Mouse (Mus musculus): Measurements from ENCODE around the gene Ccdc121. TPM values are rescaled to one million over a fixed set of nuclear protein-coding genes. Genes with fewer than 3 reads are reported as not detected.
A peak's percentile ranks its signal among the peaks of the same experiment; 100 is the strongest.

Gene Ccdc121
- not detected in 2 replicates for polyA plus RNA-seq (2016; fragmentation: Nextera tagmentation; extraction: Ambion mirVana)

DNA sequence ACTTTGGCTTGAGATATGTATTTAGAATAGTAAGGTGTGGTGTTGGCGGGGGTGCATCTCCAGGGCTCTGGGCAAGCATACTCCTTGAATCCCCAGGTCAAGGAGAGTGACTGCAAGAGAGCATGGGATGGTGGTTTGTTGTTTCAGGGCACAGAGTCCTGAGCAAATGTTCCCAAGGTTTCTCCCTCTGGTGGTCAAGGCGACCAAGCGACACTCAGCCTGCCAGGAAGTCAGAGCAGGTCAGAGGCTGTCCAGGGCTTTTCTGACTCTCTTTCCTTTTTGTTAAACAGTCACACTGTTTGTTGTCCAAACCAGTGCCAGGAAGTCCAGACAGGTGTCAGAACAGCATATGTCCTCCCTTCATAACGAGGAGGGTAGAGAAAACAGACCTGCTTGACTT is at the start of gene Ccdc121:
Gene Ccdc121 (minus strand): TSS at position 145 of the 400 bp plus-strand sequence.
- Histone ChIP-seq H3K27me3 (ENCODE audit: low read depth, poor library complexity, severe bottlenecking) (no peaks in the 10 kb centered on the region), H3K4me3 (no peak within 1 kb of the TSS), H3K36me3 (no peaks in the 10 kb centered on the region), H3K4me1 (peaks cover 6% of the 10 kb centered on the region), H3K9me3 (replicated peaks) (no peaks in the 10 kb centered on the region), H3K27ac (0 out of 2 replicates have a peak within 1 kb of the TSS, but pooled peaks have one; percentile 23)
- 50% methylated on average over 4 of the region's 4 CpGs for WGBS
- no peak for DNase-seq (ENCODE audit: low spot score)

- Histone ChIP-seq H3K9me3 (replicated peaks) (no peaks in the 10 kb centered on the region), H3K36me3 (no peaks in the 10 kb centered on the region), H3K27ac (peak overlapping the region; percentile 61), H3K27me3 (ENCODE audit: low read depth, poor library complexity, severe bottlenecking) (no peaks in the 10 kb centered on the region), H3K4me3 (no peak overlapping the region), H3K4me1 (peaks cover 47% of the 10 kb centered on the region)
- WGBS, result 78% methylated on average over 6 of the region's 6 CpGs
- DNase-seq (ENCODE audit: low spot score), result no peak
Measured at GRCm38 (mm10) chr1:181560325-181560724, 49.1 kb upstream of the Ccdc121 start.

DNA sequence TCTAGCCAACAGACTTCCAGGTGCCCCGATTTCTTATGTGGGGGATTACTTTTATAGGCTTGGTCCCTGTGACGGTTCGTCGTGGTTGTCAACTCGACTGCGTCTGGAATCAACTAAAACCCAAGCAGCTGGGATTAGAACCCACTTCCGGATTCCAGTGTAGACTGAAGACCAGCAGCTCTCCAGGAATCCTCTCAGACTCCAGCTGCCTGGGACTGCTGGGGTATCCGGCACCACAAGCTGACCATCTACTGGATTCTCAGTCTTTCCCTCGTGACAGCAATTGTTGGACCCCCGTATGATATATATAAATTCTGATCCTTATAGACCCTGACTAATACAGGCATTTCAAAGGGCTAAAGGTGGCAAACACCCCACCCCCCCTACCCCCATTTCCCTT is 48.4 kb upstream of the Ccdc121 start:
- no peak for DNase-seq (ENCODE audit: low spot score)
- no peaks in the 10 kb centered on the region for H3K36me3 ChIP-seq

DNA sequence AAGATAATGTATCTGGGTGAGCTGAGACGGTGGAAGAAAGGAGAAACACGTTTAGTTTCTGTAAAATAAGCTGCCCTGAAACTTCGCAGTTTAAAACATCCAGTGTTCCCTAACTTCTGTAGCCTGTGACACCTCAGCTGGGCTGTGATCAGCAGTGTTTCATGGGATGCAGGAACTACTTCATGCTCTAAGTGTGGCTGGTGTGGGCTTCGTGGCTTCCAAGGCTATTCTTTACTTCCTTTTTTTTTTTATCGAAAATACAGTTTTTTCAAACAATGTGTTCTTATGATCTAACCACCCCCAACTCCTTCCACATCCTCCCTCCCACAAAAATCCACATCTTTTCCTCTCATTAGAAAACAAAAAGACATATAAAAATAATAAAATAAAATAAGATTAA is 44.2 kb upstream of the Ccdc121 start:
- Histone ChIP-seq H3K27me3 (ENCODE audit: low read depth, poor library complexity, severe bottlenecking) (no peaks in the 10 kb centered on the region), H3K9me3 (replicated peaks) (no peaks in the 10 kb centered on the region), H3K4me1 (peaks cover 32% of the 10 kb centered on the region), H3K27ac (no peak overlapping the region), H3K36me3 (no peaks in the 10 kb centered on the region), H3K4me3 (no peak overlapping the region)
- 87% methylated on average over 5 of the region's 5 CpGs for WGBS
- DNase-seq (ENCODE audit: low spot score), result no peak

More for the DNA sequence above, 48.4 kb upstream of the Ccdc121 start:
- 71% methylated on average over 10 of the region's 10 CpGs for WGBS
- Histone ChIP-seq H3K27ac (peak overlapping the region; percentile 40), H3K27me3 (ENCODE audit: low read depth, poor library complexity, severe bottlenecking) (no peaks in the 10 kb centered on the region), H3K4me3 (no peak overlapping the region), H3K9me3 (replicated peaks) (no peaks in the 10 kb centered on the region), H3K4me1 (peaks cover 47% of the 10 kb centered on the region)

- no peak for DNase-seq (ENCODE audit: low spot score)
- WGBS, result 47% methylated on average over 10 of the region's 10 CpGs
- Histone ChIP-seq H3K27ac (peak overlapping the region; percentile 34; the same call in 1 of the 2 replicates), H3K4me1 (peaks cover 19% of the 10 kb centered on the region), H3K4me3 (no peak overlapping the region), H3K36me3 (no peaks in the 10 kb centered on the region), H3K27me3 (ENCODE audit: low read depth, poor library complexity, severe bottlenecking) (no peaks in the 10 kb centered on the region), H3K9me3 (replicated peaks) (no peaks in the 10 kb centered on the region)
Measured at GRCm38 (mm10) chr1:181552533-181553410, 41.5 kb upstream of the Ccdc121 start.

DNA sequence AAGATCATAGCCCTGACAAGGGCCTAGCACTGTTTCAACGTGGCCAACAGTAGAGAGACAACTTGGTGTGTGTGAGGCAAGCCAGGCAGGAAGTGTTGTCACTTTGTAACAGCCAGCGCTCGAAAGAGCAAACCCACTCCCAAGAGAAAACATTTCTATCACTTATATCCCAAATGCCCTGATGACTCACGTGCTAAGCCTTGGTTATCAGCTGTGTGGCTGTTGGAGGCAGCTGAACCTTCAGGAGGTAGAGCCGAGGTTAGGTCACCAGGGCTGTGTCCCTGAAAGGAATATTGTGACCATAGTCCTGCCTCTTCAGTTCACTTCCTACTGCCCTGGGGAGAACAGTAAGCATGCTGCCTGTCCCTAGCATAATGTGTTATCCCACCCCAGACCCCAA is 39.6 kb upstream of the Ccdc121 start:
- no peak overlapping the region for H3K27ac ChIP-seq
- H3K27me3 ChIP-seq (ENCODE audit: low read depth, poor library complexity, severe bottlenecking), result no peaks in the 10 kb centered on the region
- H3K4me3 ChIP-seq, result no peak overlapping the region
- H3K9me3 ChIP-seq (replicated peaks), result no peaks in the 10 kb centered on the region
- no peaks in the 10 kb centered on the region for H3K36me3 ChIP-seq
- 67% methylated on average over 5 of the region's 5 CpGs for WGBS
- DNase-seq (ENCODE audit: low spot score), result no peak
- peaks cover 13% of the 10 kb centered on the region for H3K4me1 ChIP-seq

DNA sequence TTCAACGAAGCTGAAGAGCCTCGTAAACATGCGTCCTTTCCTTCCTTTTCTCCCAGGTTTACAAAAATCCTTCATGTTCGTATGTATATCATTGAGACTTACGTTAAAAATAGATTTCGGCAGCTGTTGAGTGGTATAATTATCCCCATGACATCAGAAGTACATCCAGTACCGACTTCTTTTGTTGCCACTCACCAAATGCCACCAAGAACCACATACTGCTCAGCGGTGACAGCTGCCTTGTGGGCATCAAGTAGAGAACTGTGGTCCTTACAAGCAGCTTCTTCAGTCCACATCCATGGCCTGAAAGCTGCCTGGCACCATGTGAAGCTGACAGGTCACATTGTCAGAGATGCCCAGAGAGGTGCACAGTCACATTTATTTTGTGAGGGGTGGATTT is 38.7 kb upstream of the Ccdc121 start:
- WGBS, result 92% methylated on average over 8 of the region's 8 CpGs
- no peak for DNase-seq (ENCODE audit: low spot score)
- no peak overlapping the region for H3K27ac ChIP-seq

GRCm38 (mm10) chr1:181545044-181545772 is 34.0 kb upstream of the Ccdc121 start:
- no peaks in the 10 kb centered on the region for H3K27me3 ChIP-seq (ENCODE audit: low read depth, poor library complexity, severe bottlenecking)
- no peak overlapping the region for H3K4me3 ChIP-seq
- H3K9me3 ChIP-seq (replicated peaks), result no peaks in the 10 kb centered on the region
- WGBS, result 33% methylated on average over 23 of the region's 23 CpGs
- no peaks in the 10 kb centered on the region for H3K36me3 ChIP-seq
- peaks cover 11% of the 10 kb centered on the region for H3K4me1 ChIP-seq
- no peak overlapping the region for H3K27ac ChIP-seq
- DNase-seq (ENCODE audit: low spot score), result peak; percentile 65

More for the DNA sequence above, 38.7 kb upstream of the Ccdc121 start:
- Histone ChIP-seq H3K36me3 (no peaks in the 10 kb centered on the region), H3K27me3 (ENCODE audit: low read depth, poor library complexity, severe bottlenecking) (no peaks in the 10 kb centered on the region), H3K4me3 (no peak overlapping the region), H3K9me3 (replicated peaks) (no peaks in the 10 kb centered on the region), H3K4me1 (peaks cover 16% of the 10 kb centered on the region)

- Histone ChIP-seq H3K4me3 (no peak overlapping the region), H3K36me3 (no peaks in the 10 kb centered on the region), H3K27ac (no peak overlapping the region), H3K4me1 (peaks cover 18% of the 10 kb centered on the region), H3K9me3 (replicated peaks) (no peaks in the 10 kb centered on the region), H3K27me3 (ENCODE audit: low read depth, poor library complexity, severe bottlenecking) (no peaks in the 10 kb centered on the region)
- WGBS, result 72% methylated on average over 5 of the region's 5 CpGs
- DNase-seq (ENCODE audit: low spot score), result no peak
Measured at GRCm38 (mm10) chr1:181543711-181544383, 32.6 kb upstream of the Ccdc121 start.

- no peaks in the 10 kb centered on the region for H3K36me3 ChIP-seq
- no peak overlapping the region for H3K4me3 ChIP-seq
- H3K9me3 ChIP-seq (replicated peaks), result no peaks in the 10 kb centered on the region
- peaks cover 25% of the 10 kb centered on the region for H3K4me1 ChIP-seq
- no peak for DNase-seq (ENCODE audit: low spot score)
- H3K27me3 ChIP-seq (ENCODE audit: low read depth, poor library complexity, severe bottlenecking), result no peaks in the 10 kb centered on the region
- peak overlapping the region; percentile 67 for H3K27ac ChIP-seq
- 74% methylated on average over 22 of the region's 22 CpGs for WGBS
Measured at GRCm38 (mm10) chr1:181539846-181540769, 28.9 kb upstream of the Ccdc121 start.

DNA sequence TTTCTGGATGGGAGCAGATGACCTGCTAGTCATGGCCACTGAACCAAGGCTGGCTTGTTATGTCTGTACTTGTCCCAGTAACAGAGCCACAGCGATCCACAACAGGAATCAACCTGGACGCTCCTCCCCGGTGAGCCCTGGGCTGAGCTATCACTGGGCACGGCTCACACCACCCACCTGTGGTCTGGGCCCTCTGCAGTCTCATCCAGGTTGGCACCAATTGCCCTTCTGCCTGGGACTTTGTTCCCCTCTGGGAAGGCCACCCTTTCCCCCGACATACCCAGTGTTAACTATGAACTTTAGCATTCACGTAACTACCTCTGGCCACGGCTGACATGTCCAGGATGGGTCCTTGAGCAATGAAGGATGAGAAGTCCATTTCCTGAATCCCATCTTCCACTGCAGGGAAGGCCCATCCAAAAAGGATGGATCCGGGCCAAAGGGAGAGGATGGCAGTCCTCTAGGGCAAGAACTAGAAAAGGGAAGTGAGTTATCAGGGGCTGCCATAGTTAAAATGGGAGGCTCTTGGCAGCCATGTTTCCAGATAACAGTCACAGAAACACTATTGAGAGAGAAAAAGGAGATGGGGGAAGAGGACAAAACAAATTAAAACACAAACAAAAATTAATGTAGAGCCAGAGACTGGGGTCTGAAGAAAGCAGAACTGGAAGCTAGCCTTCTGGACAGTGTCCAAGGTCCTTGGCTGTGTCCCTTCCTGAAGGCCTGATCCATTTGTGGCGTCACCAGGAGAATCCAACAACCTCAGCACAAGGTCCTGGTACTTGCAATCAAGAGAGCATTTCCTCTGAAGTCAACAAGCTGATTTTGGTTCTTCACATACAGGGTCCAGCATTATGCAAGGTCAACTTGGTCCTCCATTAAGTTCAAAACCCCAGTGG is 26.6 kb upstream of the Ccdc121 start:
- 93% methylated on average over 9 of the region's 9 CpGs for WGBS
- no peak for DNase-seq (ENCODE audit: low spot score)
- Histone ChIP-seq H3K27me3 (ENCODE audit: low read depth, poor library complexity, severe bottlenecking) (no peaks in the 10 kb centered on the region), H3K4me3 (no peak overlapping the region), H3K4me1 (peaks cover 38% of the 10 kb centered on the region), H3K36me3 (no peaks in the 10 kb centered on the region), H3K9me3 (replicated peaks) (no peaks in the 10 kb centered on the region), H3K27ac (no peak overlapping the region)
